Mouse (Mus musculus): Measurements from ENCODE around the gene Adcyap1r1. TPM values are rescaled to one million over a fixed set of nuclear protein-coding genes. Genes with fewer than 3 reads are reported as not detected.

Gene Adcyap1r1
- polyA plus RNA-seq, 1 experiment from 2014 or later, result 3.9 TPM

DNA sequence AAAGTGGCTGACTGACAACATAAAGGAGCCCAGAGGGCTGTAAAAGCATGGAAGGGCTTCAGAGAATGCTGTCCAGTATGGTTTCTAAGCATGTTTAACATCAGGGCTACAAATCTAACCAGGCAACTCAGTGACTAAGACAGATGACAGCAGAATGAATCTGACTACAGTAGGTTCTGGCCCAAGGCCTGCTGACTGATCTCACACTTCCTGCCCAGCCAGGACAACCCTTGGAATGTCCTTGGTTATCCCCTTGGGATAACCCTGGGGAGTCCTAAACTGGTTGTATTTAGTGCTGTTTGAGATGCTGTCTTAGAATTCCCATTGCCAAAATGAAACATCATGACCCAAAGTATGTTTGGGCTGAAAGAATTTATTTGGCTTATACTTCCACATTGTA lies 19.7 kb upstream of the Adcyap1r1 start:
- Histone ChIP-seq H3K4me1 (peaks cover 32% of the 10 kb centered on the region), H3K4me3 (no peak overlapping the region), H3K27ac (no peak overlapping the region), H3K36me3 (replicated peaks) (no peaks in the 10 kb centered on the region), H3K27me3 (ENCODE audit: poor library complexity, severe bottlenecking) (no peaks in the 10 kb centered on the region), H3K9me3 (no peaks in the 10 kb centered on the region)
- DNase-seq (ENCODE audit: extremely low spot score, low spot score), result no peak

DNA sequence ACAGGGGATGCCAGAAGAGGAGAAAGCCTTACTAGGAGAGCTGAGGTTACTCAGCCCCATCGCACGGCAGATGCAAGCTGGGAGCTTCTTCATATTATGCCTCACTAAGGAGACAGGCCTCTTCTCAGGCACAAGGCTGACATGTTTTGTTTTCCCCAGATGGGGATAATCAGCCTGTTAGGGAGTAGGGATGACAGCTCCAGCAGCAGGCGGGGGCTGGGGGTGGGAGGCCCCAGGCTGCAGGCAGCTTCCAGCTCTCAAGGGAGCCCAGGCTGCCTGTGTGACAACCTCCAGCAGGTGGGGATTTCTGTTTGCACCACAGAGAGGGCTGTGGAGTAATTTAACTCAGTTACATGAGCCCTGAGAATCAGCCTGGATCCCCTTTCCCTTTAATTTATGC lies 17.4 kb upstream of the Adcyap1r1 start:
- Histone ChIP-seq H3K36me3 (replicated peaks) (no peaks in the 10 kb centered on the region), H3K27ac (0 out of 2 replicates have a peak overlapping the region, but pooled peaks have one; percentile 40), H3K9me3 (no peaks in the 10 kb centered on the region), H3K4me1 (peaks cover 33% of the 10 kb centered on the region), H3K4me3 (no peak overlapping the region), H3K27me3 (ENCODE audit: poor library complexity, severe bottlenecking) (peaks cover 4% of the 10 kb centered on the region; the same call in 1 of the 2 replicates)
- WGBS, result 46% methylated on average over 3 of the region's 3 CpGs
- no peak for DNase-seq (ENCODE audit: extremely low spot score, low spot score)

DNA sequence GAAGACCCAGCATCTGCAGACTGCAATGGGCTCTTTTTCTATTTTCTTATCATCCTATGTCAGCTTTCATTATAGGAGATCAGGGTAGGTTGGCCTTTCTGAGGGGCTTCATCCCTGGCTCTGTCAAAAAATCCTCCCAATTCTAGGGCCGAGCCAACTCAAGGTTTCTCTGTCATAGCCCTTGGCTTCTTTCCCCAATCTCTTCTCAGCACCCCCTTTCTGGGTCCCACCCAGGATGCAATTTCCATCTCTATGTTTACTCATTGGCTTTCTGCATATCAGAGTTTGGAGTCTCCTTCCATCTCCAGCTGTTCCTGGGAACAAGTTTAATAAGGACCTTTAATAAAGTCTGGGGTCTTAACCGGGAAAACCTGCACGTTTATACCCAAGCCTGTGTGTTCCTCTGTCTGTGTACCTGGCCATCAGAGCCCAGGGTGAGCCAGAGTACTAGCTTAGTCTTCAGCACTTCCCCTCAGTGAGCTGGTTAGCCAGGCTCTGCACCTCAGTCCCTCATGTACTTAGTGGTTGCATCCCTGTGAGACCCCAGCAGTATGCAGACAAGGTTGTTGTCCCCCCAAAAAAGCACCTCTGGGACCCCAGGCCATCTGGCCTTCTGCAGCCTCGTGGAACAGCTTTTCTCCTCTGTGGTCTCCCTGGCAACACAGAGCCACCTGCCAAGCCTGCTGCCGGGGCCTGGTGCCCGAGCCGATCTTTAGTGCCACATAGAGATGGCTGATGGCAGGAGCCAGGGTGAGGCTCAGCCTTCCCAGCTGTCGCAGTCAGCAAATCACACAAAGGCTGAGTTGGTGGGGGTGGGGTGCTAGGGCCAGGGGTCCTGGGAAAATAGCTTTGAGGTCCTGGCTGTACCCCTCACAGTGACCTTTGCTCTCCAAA lies 16.3 kb upstream of the Adcyap1r1 start:
- H3K27ac ChIP-seq, result peak overlapping the region; percentile 51; the same call in 1 of the 2 replicates

DNA sequence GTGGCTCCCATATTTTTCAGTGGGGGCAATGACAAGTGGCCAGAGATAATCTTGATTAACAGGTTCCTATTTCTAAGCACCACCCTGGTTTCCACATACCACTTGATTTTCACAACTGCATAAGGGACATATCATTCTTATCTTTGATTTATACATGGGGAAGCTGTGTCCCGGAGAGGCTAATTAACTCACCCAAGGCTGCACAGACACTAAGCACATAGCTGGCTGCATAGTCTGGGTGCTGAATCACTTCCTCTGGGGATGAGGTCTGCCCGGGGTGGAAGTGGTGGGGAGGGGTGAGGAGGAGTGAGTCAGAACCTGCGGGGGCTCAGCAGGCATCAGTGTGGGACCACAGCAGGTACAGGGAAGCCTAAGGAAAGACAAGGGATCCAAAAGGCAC lies 13.9 kb upstream of the Adcyap1r1 start:
- H3K4me1 ChIP-seq, result peaks cover 33% of the 10 kb centered on the region
- H3K27me3 ChIP-seq (ENCODE audit: poor library complexity, severe bottlenecking), result peaks cover 39% of the 10 kb centered on the region
- no peak overlapping the region for H3K27ac ChIP-seq
- H3K9me3 ChIP-seq, result no peaks in the 10 kb centered on the region
- DNase-seq (ENCODE audit: extremely low spot score, low spot score), result no peak
- no peak overlapping the region for H3K4me3 ChIP-seq
- WGBS, result 69% methylated on average over 3 of the region's 3 CpGs
- H3K36me3 ChIP-seq (replicated peaks), result no peaks in the 10 kb centered on the region

More for the DNA sequence above, 16.3 kb upstream of the Adcyap1r1 start:
- Histone ChIP-seq H3K4me1 (peaks cover 33% of the 10 kb centered on the region), H3K4me3 (no peak overlapping the region), H3K27me3 (ENCODE audit: poor library complexity, severe bottlenecking) (peaks cover 15% of the 10 kb centered on the region; the same call in 1 of the 2 replicates), H3K36me3 (replicated peaks) (no peaks in the 10 kb centered on the region), H3K9me3 (no peaks in the 10 kb centered on the region)
- DNase-seq (ENCODE audit: extremely low spot score, low spot score), result no peak
- WGBS, result 71% methylated on average over 8 of the region's 8 CpGs

DNA sequence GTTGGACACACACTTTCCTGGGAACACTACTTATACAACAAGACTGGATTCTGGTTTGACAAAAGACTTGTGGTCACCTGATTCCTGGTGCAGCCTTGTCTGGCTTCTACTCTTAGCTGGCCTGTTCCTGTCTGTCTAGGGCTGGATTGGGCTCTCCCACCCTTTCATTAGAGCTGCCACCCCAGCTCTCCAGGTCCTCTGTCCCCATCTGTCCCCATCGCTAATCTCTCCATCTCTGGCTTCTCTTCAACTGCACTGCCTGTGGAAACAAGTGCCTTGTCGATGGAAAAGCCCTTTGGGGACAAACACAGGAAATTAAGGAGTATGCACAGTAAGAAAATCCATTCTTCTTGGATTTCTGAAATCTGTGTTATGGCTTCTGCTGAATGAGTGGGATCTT lies 12.9 kb upstream of the Adcyap1r1 start:
- H3K4me1 ChIP-seq, result peaks cover 36% of the 10 kb centered on the region
- H3K27ac ChIP-seq, result no peak overlapping the region
- H3K27me3 ChIP-seq (ENCODE audit: poor library complexity, severe bottlenecking), result peaks cover 48% of the 10 kb centered on the region
- 82% methylated on average over 2 of the region's 2 CpGs for WGBS
- H3K4me3 ChIP-seq, result no peak overlapping the region
- DNase-seq (ENCODE audit: extremely low spot score, low spot score), result no peak
- H3K36me3 ChIP-seq (replicated peaks), result no peaks in the 10 kb centered on the region
- no peaks in the 10 kb centered on the region for H3K9me3 ChIP-seq

DNA sequence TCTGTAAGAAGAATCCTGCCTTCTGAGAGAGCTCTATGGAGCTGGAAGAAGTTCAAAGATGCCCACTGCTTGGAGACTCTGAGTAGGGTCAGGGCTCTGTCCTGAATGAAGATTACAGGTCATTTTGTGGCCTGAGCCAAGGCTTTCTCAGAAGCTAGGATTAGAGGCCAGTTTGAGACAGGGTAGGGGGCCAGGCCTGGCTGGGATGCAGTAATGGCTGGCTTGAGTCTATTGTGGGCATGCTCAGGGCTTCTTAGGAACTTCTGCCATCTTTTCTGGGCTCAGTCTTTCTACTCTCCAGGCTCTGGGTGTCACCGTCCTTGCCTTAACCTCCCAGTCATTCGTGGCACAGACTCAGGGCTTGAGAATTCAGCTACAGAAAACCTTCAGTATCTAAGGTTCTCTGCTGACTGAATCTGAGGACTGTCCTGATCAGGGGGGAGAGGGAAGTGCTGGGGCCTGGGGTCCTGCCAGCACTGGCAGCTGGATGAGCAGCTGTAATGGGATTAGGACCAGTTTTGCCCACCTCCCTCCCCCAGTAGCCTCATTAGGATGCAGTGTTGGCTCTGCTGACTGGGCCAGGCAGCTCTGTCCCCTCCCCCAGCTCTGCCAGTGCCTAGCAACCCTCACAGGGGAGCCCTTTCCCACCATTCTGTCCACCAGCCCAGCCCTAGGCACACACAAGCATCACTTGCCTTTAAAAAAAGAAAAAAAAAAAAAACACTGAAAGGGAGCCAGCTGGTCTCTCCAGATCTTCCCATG lies 7.7 kb upstream of the Adcyap1r1 start:
- Histone ChIP-seq H3K4me3 (no peak overlapping the region), H3K9me3 (no peaks in the 10 kb centered on the region), H3K4me1 (peaks cover 34% of the 10 kb centered on the region), H3K27me3 (ENCODE audit: poor library complexity, severe bottlenecking) (peaks cover 86% of the 10 kb centered on the region), H3K36me3 (replicated peaks) (no peaks in the 10 kb centered on the region), H3K27ac (peak overlapping the region; percentile 81)
- WGBS, result 15% methylated on average over 2 of the region's 2 CpGs
- peak; percentile 61 for DNase-seq (ENCODE audit: extremely low spot score, low spot score)

DNA sequence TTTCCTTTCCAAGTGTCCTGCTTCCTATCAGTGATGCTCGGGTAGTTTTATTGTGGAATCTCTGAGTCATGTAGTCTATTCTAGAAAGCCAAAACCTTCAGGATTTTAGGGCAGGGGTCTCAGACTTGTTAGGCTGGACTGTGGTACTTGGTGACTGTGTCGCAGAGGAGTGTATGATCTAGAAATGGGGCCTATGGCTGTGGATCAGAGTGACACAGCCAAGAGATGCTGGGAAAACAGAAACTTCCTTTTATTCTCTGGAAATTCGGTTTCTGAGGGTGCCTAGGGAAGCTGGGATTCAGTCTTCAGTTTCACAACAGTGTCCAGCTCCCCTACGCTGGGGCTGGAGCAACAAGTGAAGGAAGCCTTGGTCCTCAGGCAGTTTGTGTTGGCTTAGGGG lies 7.1 kb upstream of the Adcyap1r1 start:
- H3K4me3 ChIP-seq, result no peak overlapping the region
- DNase-seq (ENCODE audit: extremely low spot score, low spot score), result no peak
- no peaks in the 10 kb centered on the region for H3K9me3 ChIP-seq
- H3K27ac ChIP-seq, result peak overlapping the region; percentile 81
- peaks cover 38% of the 10 kb centered on the region for H3K4me1 ChIP-seq
- no peaks in the 10 kb centered on the region for H3K36me3 ChIP-seq (replicated peaks)
- 31% methylated on average over 4 of the region's 4 CpGs for WGBS
- peaks cover 89% of the 10 kb centered on the region for H3K27me3 ChIP-seq (ENCODE audit: poor library complexity, severe bottlenecking)

DNA sequence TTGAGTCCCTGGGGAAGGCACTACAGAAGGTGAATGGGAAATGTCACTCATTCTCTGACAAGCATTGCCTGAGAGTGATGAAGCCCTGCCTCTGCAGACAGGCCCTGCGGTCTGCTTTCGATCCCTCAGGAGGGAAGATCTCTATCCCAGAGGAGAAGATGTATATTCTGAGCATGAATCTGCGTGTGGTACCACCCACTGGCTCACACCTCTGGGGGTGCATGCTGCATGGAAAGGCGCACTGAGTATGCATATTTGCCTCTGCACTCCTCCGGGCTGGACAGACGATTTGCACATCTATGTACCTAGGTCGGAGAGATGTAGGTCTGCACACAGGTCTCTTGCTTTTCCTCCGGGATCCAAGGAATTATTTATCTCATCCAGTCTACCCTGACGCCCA lies 3.6 kb upstream of the Adcyap1r1 start:
- Histone ChIP-seq H3K36me3 (replicated peaks) (no peaks in the 10 kb centered on the region), H3K27ac (no peak overlapping the region), H3K4me3 (no peak overlapping the region), H3K27me3 (ENCODE audit: poor library complexity, severe bottlenecking) (peaks cover 90% of the 10 kb centered on the region), H3K4me1 (peaks cover 59% of the 10 kb centered on the region), H3K9me3 (no peaks in the 10 kb centered on the region)
- DNase-seq (ENCODE audit: extremely low spot score, low spot score), result no peak
- WGBS, result 79% methylated on average over 9 of the region's 9 CpGs

DNA sequence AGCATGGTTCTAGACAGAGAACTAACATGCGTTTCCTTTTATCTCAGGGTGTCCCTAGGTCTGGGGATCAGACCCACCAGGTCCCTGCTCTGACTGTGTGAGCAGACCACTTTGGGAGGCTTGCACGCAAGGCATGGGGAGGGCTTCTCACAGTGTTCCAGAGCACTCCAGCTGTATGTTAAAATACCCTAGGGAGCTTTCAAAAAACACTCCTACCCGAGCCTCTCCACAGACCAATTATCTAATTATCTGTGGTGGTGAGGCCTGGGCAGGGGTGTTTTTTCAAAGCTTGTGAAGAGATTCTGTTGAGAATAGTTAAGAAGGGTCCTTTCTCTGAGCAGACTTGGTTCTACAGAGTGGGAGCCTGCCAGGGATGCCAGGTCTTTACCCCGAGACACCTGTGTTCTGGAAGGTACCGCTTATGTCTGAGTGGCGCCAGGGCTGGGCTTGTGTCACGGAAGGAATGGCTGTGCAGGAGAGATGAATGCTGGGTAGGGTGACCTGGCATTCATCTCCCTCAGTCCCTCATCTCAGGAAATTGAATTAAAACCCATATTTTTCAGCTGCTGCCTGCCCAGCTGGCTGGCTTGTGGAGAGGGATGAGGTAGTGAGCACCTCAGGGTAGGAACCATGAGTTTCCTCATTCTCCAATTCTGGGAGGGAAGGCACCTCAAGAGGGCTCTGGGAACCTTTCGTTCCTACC lies 2.7 kb upstream of the Adcyap1r1 start:
- WGBS, result 76% methylated on average over 8 of the region's 8 CpGs
- Histone ChIP-seq H3K27me3 (ENCODE audit: poor library complexity, severe bottlenecking) (peaks cover 90% of the 10 kb centered on the region), H3K4me3 (no peak overlapping the region), H3K4me1 (peaks cover 59% of the 10 kb centered on the region), H3K9me3 (no peaks in the 10 kb centered on the region), H3K27ac (no peak overlapping the region), H3K36me3 (replicated peaks) (no peaks in the 10 kb centered on the region)
- no peak for DNase-seq (ENCODE audit: extremely low spot score, low spot score)

DNA sequence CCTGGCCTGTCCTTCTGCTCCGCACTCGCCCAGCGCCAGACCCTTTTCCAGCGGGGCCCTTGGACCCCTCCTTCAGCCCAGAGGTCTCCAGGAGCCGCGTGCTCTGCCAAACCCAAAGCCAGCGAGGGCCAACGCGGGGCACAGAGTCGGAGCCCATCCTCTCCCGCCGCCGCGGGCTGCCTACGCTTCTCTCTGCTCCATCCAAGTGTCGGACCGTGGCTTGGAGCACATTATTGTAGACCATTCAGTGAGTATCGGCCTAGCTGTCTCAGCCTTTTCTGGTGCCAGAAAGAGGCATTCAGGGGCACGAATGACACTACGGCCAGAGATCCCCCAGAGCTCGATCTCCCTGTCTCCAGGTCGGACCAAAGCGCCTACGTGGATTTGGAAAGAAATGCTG lies 603 bp downstream of the Adcyap1r1 start:
- H3K36me3 ChIP-seq (replicated peaks), result no peaks in the 10 kb centered on the region
- DNase-seq (ENCODE audit: extremely low spot score, low spot score), result no peak
- WGBS, result under 1% methylated on average over 24 of the region's 24 CpGs
- peak overlapping the region; percentile 69 for H3K4me3 ChIP-seq
- H3K27ac ChIP-seq, result peak overlapping the region; percentile 82
- H3K9me3 ChIP-seq, result no peaks in the 10 kb centered on the region
- peaks cover 43% of the 10 kb centered on the region for H3K4me1 ChIP-seq
- peaks cover 99% of the 10 kb centered on the region for H3K27me3 ChIP-seq (ENCODE audit: poor library complexity, severe bottlenecking)

DNA sequence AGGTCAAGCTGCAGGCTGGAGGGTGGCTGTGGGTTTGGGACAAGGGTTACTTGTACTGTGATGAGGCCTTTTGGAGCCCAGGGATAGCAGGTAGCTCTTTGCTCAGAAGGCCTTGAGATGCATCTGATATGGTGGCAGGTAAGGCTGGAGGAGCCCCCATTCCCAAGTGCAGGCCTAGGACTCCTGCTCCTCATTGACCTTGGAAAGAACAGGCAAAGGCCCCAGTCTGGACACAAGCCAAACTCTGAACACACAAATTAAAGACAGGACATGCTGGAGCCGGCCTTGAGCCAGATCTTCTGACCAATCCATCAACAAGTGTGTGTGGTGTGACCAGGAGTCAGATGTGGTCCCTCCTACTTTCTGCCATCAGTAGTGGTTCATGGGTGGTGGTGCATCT lies 1.8 kb downstream of the Adcyap1r1 start:
- Histone ChIP-seq H3K4me1 (peaks cover 38% of the 10 kb centered on the region), H3K9me3 (no peaks in the 10 kb centered on the region), H3K27ac (no peak overlapping the region), H3K27me3 (ENCODE audit: poor library complexity, severe bottlenecking) (peaks cover 91% of the 10 kb centered on the region), H3K4me3 (peak overlapping the region; percentile 69; the same call in 1 of the 2 replicates), H3K36me3 (replicated peaks) (no peaks in the 10 kb centered on the region)
- DNase-seq (ENCODE audit: extremely low spot score, low spot score), result no peak
- WGBS, result 75% methylated on average over 1 of the region's 1 CpGs

DNA sequence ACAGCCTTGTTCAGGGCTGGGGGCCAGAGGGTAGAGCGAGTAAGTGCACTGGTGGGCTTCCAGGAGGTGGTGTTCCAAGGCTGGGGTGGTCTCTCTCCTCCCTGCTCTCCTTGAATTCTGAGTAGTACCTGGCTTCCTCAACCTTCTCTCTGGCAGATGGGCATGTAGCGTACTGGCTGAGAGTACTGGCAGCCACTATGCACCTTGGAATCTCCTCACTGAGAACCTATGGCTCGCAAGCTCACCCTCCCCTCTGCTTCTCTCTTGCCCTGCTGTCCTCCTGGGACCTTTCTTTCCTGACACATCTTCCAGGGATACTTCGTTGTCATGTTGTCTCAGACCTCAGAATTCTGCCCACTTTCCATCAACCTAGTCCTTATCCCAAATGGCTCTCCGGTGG lies 3.9 kb downstream of the Adcyap1r1 start:
- no peak for DNase-seq (ENCODE audit: extremely low spot score, low spot score)
- peaks cover 29% of the 10 kb centered on the region for H3K4me1 ChIP-seq
- H3K4me3 ChIP-seq, result no peak overlapping the region

More for the DNA sequence above, 3.9 kb downstream of the Adcyap1r1 start:
- no peak overlapping the region for H3K27ac ChIP-seq
- no peaks in the 10 kb centered on the region for H3K9me3 ChIP-seq
- peaks cover 70% of the 10 kb centered on the region for H3K27me3 ChIP-seq (ENCODE audit: poor library complexity, severe bottlenecking)
- no peaks in the 10 kb centered on the region for H3K36me3 ChIP-seq (replicated peaks)
- WGBS, result 83% methylated on average over 5 of the region's 5 CpGs

Data from forebrain, embryonic 10.5 days (tissue).